Mouse (Mus musculus) embryonic stem cell, embryonic (primary cell): ENCODE measurements around the gene 9330182L06Rik.

Source experiments
- CTCF ChIA-PET, 4 experiments: fragments of 300-600 bp in 2 of 4; fragments of 350-600 bp in 2 of 4; sonication (Branson Sonifier 250); formaldehyde crosslinking; loops; one replicate each; lab custom pipeline; 2022; ENCODE audit warnings: inconsistent platforms in 2 of 4; lab: Charles Lee
- POLR2A ChIA-PET, 4 experiments: fragments of 300-600 bp in 2 of 4; fragments of 350-600 bp in 2 of 4; sonication (Branson Sonifier 250); formaldehyde crosslinking; loops; one replicate each; lab custom pipeline; 2022; ENCODE audit warnings: antibody characterized with exemption in 4 of 4, inconsistent platforms in 1 of 4; lab: Charles Lee

Gene 9330182L06Rik

DNA sequence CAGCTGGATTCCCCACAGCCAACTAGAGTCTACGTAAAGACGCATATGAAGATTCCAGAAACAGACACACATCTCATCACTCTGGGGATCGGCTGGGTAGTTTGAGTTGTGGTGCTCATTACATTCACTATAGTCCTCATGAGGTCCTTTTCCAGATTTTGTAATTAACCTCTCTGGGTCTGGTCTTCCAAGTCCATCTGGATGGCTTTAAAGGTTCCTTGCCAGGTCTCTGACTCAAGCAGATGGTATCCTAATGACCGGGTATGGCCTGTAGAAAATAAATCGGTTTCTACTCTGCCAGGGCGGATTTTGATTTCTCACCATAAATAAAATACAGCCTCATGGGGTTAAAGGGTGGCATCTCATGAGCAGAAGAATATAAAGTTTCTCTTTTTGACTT, 183.0 kb downstream of the 9330182L06Rik start:
- CTCF ChIA-PET: no interaction called here
- POLR2A ChIA-PET: no interaction called here

- ChIA-PET POLR2A (no interaction called here), CTCF (no interaction called here)
Measured at GRCm38 (mm10) chr5:9449570-9449969, 183.7 kb downstream of the 9330182L06Rik start.

- CTCF ChIA-PET: no interaction called here
- POLR2A ChIA-PET: no interaction called here
Measured at GRCm38 (mm10) chr5:9453298-9453697, 187.4 kb downstream of the 9330182L06Rik start.

GRCm38 (mm10) chr5:9477587-9477986, 211.7 kb downstream of the 9330182L06Rik start:
- ChIA-PET POLR2A (no interaction called here), CTCF (no interaction called here)

- ChIA-PET POLR2A (no interaction called here), CTCF (no interaction called here)
Measured at GRCm38 (mm10) chr5:9495456-9495855, 229.5 kb downstream of the 9330182L06Rik start.

DNA sequence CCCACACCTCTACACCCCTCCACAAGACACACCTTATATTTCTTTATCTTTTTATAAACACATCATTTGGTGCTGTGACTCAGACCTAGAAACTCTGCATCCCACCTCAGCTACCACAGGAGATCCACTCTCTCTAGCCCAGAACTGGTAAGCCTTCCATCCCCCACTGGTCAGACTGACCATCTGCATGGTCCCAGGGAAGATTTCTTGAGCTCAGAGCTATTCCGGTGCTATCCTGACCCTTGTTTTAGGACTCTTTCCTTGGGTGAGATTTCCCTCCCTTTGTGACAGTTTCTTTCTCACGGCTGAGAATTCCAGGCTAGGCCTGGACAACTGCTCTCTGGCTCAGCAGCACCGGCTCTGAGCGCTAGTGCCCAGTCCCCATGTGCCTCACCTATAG, 231.3 kb downstream of the 9330182L06Rik start:
- POLR2A ChIA-PET: no interaction called here
- CTCF ChIA-PET: no interaction called here

- ChIA-PET POLR2A (no interaction called here), CTCF (no interaction called here)
Measured at GRCm38 (mm10) chr5:9511027-9511426, 245.1 kb downstream of the 9330182L06Rik start.

DNA sequence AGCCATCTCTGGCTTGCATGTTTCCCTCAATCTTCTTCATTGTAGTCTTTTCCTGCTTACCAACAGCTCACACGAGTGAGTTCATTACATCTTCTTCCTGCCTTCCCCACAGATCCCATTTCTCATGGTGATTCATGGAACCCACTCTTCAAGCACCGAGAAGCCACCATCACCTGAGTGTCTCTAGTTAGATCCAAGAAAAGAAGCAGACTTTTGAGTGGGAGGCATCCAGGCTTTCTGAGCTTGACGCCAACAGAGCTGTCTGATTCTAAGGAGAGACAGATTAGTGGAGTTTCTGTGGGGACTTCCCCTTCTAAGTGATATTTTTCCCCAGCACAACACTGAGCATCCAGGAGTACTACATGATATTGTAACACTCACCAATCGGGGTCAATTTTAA, 259.6 kb downstream of the 9330182L06Rik start:
- ChIA-PET POLR2A (no interaction called here), CTCF (no interaction called here)
